Mouse (Mus musculus) B cell, adult (primary cell): ENCODE measurements around the gene Lrrc17. TPM values are rescaled to one million over a fixed set of nuclear protein-coding genes. Genes with fewer than 3 reads are reported as not detected.

ENCODE experiments used
- total RNA-seq: library from RNA; stranded (reverse); gene quantifications from 4 replicates; pipeline ENCODE4 v1.2.4, GENCODE M21; 2023; ENCODE audit not compliant: inconsistent age

Gene Lrrc17
- total RNA-seq, result not detected in 4 replicates

DNA sequence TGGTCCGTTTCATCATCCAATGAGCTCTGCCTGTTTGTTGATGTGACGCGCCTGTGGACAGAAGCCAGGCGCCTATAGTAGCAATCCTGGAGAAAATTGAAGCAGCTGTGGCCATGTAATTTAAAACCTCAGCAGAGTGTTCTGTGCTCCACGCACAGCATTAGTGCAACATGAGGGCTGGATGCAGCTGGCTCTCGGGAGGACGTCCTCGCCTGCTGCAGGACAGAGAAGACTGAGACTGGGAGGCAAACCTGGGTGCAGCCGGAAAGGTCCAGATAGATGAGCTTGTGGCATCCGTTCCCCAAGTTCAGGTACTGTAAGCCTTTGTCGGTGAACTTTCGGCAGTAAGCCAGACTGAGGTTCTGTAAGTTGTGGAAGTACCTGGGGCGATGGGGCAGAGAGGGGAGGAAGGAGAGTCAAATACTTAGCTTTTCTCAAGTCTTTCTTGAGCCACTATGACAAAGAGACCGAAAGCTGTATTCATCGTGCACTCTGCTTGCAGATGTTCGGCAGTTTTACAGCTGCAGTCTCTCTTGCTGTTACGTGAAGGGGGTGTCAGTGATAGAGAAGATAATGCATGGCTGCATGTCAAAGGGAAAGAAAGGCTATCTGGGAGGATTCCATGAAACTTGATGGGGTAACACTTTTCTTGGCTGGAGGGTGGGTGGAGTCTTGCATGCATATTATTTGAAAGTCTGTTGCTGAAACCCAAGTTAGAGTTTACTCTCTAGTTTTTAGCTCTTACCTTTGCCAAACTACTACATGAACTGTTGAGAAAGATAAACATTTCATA is at the start of gene Lrrc17:
Lrrc17 (plus strand) TSS at position 151 of the 793 bp plus-strand sequence.

Other genes starting within 250 kb of the Lrrc17 start
- gene Fgl2, start 170.9 kb upstream of the Lrrc17 start, total RNA-seq, result 0.51 to 1.1 TPM (median 0.66 TPM) in 4 replicates
- gene Ccdc146, start 118.9 kb upstream of the Lrrc17 start, total RNA-seq, result not detected in 4 replicates
- 6.5 to 7.8 TPM (median 7.4 TPM) in 4 replicates for gene Fam185a, start 118.6 kb upstream of the Lrrc17 start, total RNA-seq
- not detected in 4 replicates for gene Fbxl13, start 102.1 kb downstream of the Lrrc17 start, total RNA-seq
- 34.4 to 38.9 TPM (median 37.5 TPM) in 4 replicates for gene Armc10, start 102.3 kb downstream of the Lrrc17 start, total RNA-seq
- gene Napepld, start 157.8 kb downstream of the Lrrc17 start, total RNA-seq, result 1.3 to 2.0 TPM (median 1.4 TPM) in 4 replicates
- gene Pmpcb, start 193.6 kb downstream of the Lrrc17 start, total RNA-seq, result 91.1 to 98.1 TPM (median 93.0 TPM) in 4 replicates
- 53.1 to 59.8 TPM (median 56.8 TPM) in 4 replicates for gene Dnajc2, start 241.7 kb downstream of the Lrrc17 start, total RNA-seq
- gene Psmc2, start 241.7 kb downstream of the Lrrc17 start, total RNA-seq, result 67.9 to 73.4 TPM (median 70.2 TPM) in 4 replicates